Mouse (Mus musculus) ES-Bruce4 (cell line): ENCODE results near the gene Olfr972. TPM values are rescaled to one million over a fixed set of nuclear protein-coding genes. Genes with fewer than 3 reads are reported as not detected.

Experiments used
- H3K27ac ChIP-seq: 2 replicates; pipeline ENCODE4 v1.5.1; 2012; ENCODE audit warnings: low read length, inconsistent platforms; ENCODE audit not compliant: insufficient read depth
- H3K27me3 ChIP-seq: 2 replicates; pipeline ENCODE4 v1.6.1; 2012; ENCODE audit warnings: mild to moderate bottlenecking, low read length, inconsistent platforms; ENCODE audit not compliant: control insufficient read depth, poor library complexity, insufficient read depth, severe bottlenecking
- H3K36me3 ChIP-seq: 2 replicates; pipeline ENCODE4 v1.6.1; 2012; ENCODE audit warnings: inconsistent platforms, mild to moderate bottlenecking, low read length, moderate library complexity; ENCODE audit not compliant: control insufficient read depth, poor library complexity, insufficient read depth, severe bottlenecking
- H3K4me1 ChIP-seq: one replicate; pipeline ENCODE4 v1.8.1; 2011; ENCODE audit warnings: low read length; ENCODE audit not compliant: control insufficient read depth, insufficient read depth
- H3K4me3 ChIP-seq: 2 replicates; pipeline ENCODE4 v1.5.1; 2011; ENCODE audit warnings: low read depth, mild to moderate bottlenecking, low read length
- H3K9ac ChIP-seq: 2 replicates; pipeline ENCODE4 v1.6.1; 2012; ENCODE audit warnings: low read depth, mild to moderate bottlenecking, inconsistent platforms; ENCODE audit not compliant: poor library complexity, severe bottlenecking
- H3K9me3 ChIP-seq: replicated peaks from 2 replicates; pipeline ENCODE4 v1.6.1; 2012; ENCODE audit warnings: mild to moderate bottlenecking, low read length, inconsistent platforms; ENCODE audit not compliant: control insufficient read depth, poor library complexity, insufficient read depth, severe bottlenecking
- CTCF ChIP-seq: IDR thresholded peaks from one replicate; pipeline ENCODE4 v1.8.1; 2011; ENCODE audit warnings: low read depth, low read length
- EP300 ChIP-seq: IDR thresholded peaks from 2 replicates; pipeline ENCODE4 v1.6.1; 2011; ENCODE audit warnings: low read depth, low read length; ENCODE audit not compliant: insufficient read depth
- POLR2A ChIP-seq: IDR thresholded peaks from one replicate; pipeline ENCODE4 v1.8.1; 2011; ENCODE audit warnings: low read length; ENCODE audit not compliant: insufficient read depth
- polyA plus RNA-seq: library from polyadenylated mRNA; stranded (reverse); fragments of >200 nt; gene quantifications from 2 replicates; pipeline ENCODE4 v1.2.4, GENCODE M21; 2011; ENCODE audit warnings: low read depth; ENCODE audit not compliant: missing spikeins, insufficient read depth, insufficient read length

Olfr972 gene
- polyA plus RNA-seq, 1 experiment, result not detected

DNA sequence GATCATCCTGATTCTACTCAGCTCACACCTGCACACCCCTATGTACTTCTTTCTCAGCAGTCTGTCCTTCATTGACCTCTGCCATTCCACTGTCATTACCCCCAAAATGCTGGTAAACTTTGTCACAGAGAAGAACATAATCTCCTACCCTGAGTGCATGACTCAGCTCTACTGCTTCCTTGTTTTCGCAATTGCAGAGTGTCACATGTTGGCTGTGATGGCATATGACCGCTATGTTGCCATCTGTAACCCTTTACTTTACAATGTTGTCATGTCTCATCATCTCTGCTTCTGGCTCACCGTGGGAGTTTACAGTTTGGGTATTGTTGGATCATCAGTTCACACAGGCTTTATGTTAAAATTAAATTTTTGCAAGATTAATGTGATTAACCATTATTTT lies 43.7 kb downstream of the Olfr972 start:
- TF ChIP-seq CTCF (no peak), POLR2A (no peak), EP300 (no peak)

More for the DNA sequence above, 43.7 kb downstream of the Olfr972 start:
- H3K4me3 ChIP-seq, result no peak overlapping the region
- H3K36me3 ChIP-seq, result no peaks in the 10 kb centered on the region
- no peak overlapping the region for H3K9ac ChIP-seq
- H3K4me1 ChIP-seq, result no peaks in the 10 kb centered on the region
- H3K27ac ChIP-seq, result no peak overlapping the region
- H3K9me3 ChIP-seq, result no peaks in the 10 kb centered on the region
- no peaks in the 10 kb centered on the region for H3K27me3 ChIP-seq

Other genes with a start within 250 kb of the Olfr972 start
- gene Olfr960, start 245.0 kb upstream of the Olfr972 start, polyA plus RNA-seq, result not detected in 2 replicates
- not detected in 2 replicates for gene Olfr961, start 221.3 kb upstream of the Olfr972 start, polyA plus RNA-seq
- gene Olfr963, start 199.2 kb upstream of the Olfr972 start, polyA plus RNA-seq, result not detected in 2 replicates
- gene Olfr149, start 159.3 kb upstream of the Olfr972 start, polyA plus RNA-seq, result not detected in 2 replicates
- not detected in 2 replicates for gene Olfr965, start 155.1 kb upstream of the Olfr972 start, polyA plus RNA-seq
- not detected in 2 replicates for gene Olfr150, start 135.4 kb upstream of the Olfr972 start, polyA plus RNA-seq
- not detected in 2 replicates for gene Olfr967, start 120.2 kb upstream of the Olfr972 start, polyA plus RNA-seq
- gene Olfr968, start 83.2 kb upstream of the Olfr972 start, polyA plus RNA-seq, result not detected in 2 replicates
- gene Olfr969, start 75.5 kb upstream of the Olfr972 start, polyA plus RNA-seq, result not detected in 2 replicates
- not detected in 2 replicates for gene Olfr970, start 57.6 kb upstream of the Olfr972 start, polyA plus RNA-seq
- not detected in 2 replicates for gene Olfr971, start 29.5 kb upstream of the Olfr972 start, polyA plus RNA-seq
- not detected in 2 replicates for gene Olfr229, start 40.9 kb downstream of the Olfr972 start, polyA plus RNA-seq
- not detected in 2 replicates for gene Olfr974, start 71.1 kb downstream of the Olfr972 start, polyA plus RNA-seq
- gene Olfr975, start 85.6 kb downstream of the Olfr972 start, polyA plus RNA-seq, result 0.36 TPM in 1 of 2 replicates, not detected in the other
- 0.19 TPM in 1 of 2 replicates, not detected in the other for gene Olfr976, start 94.7 kb downstream of the Olfr972 start, polyA plus RNA-seq
- not detected in 2 replicates for gene Olfr978, start 125.7 kb downstream of the Olfr972 start, polyA plus RNA-seq
- gene Olfr979, start 137.0 kb downstream of the Olfr972 start, polyA plus RNA-seq, result not detected in 2 replicates
- gene Olfr980, start 143.2 kb downstream of the Olfr972 start, polyA plus RNA-seq, result not detected in 2 replicates
- 0.15 TPM in 1 of 2 replicates, not detected in the other for gene Olfr981, start 155.0 kb downstream of the Olfr972 start, polyA plus RNA-seq
- gene Olfr982, start 207.4 kb downstream of the Olfr972 start, polyA plus RNA-seq, result not detected in 2 replicates
- 0.16 and 0.21 TPM in 2 replicates for gene Olfr983, start 227.2 kb downstream of the Olfr972 start, polyA plus RNA-seq
- 0.42 and 0.43 TPM in 2 replicates for gene Olfr984, start 247.8 kb downstream of the Olfr972 start, polyA plus RNA-seq